Mouse (Mus musculus) stomach, embryonic 15.5 days (tissue): ENCODE results near the gene Mtmr12. TPM values are rescaled to one million over a fixed set of nuclear protein-coding genes. Genes with fewer than 3 reads are reported as not detected.
"Not testable (repeated sequence)": the region's sequence is repeated elsewhere in the genome, so short reads cannot be mapped to it uniquely, and the experiment has no call there.

Experiments used
- ATAC-seq: fragments of 200-750 bp; cut with Nextera tagmentation; 2 replicates; pipeline ENCODE4 v1.8.0; 2017; ENCODE audit warnings: low read depth, moderate number of reproducible peaks, moderate TSS enrichment; ENCODE audit not compliant: insufficient read depth, low FRiP score
- H3K27ac ChIP-seq: fragments of 300-500 bp; sonication (generic); 2 replicates; pipeline ENCODE4 v1.5.1; 2015; ENCODE audit warnings: mild to moderate bottlenecking, inconsistent platforms
- H3K27me3 ChIP-seq: fragments of 300-500 bp; sonication (generic); replicated peaks from 2 replicates; pipeline ENCODE4 v1.6.1; 2015; ENCODE audit warnings: inconsistent platforms
- H3K36me3 ChIP-seq: fragments of 300-500 bp; sonication (generic); 2 replicates; pipeline ENCODE4 v1.6.1; 2015; ENCODE audit warnings: inconsistent platforms
- H3K4me1 ChIP-seq: fragments of 300-500 bp; sonication (generic); 2 replicates; pipeline ENCODE4 v1.6.1; 2015; ENCODE audit warnings: inconsistent platforms
- H3K4me2 ChIP-seq: fragments of 300-500 bp; sonication (generic); 2 replicates; pipeline ENCODE4 v1.6.1; 2015; ENCODE audit warnings: mild to moderate bottlenecking, inconsistent platforms
- H3K4me3 ChIP-seq: fragments of 300-500 bp; sonication (generic); replicated peaks from 2 replicates; pipeline ENCODE4 v1.5.1; 2015; ENCODE audit warnings: inconsistent platforms
- H3K9ac ChIP-seq: fragments of 300-500 bp; sonication (generic); 2 replicates; pipeline ENCODE4 v1.6.1; 2015; ENCODE audit warnings: inconsistent platforms
- H3K9me3 ChIP-seq: fragments of 300-500 bp; sonication (generic); 2 replicates; pipeline ENCODE4 v1.6.1; 2016; ENCODE audit warnings: inconsistent platforms
- WGBS: fragments of 180-500 bp; shearing (Covaris S2); methylation state at CpG from one replicate; pipeline ENCODE4 v1.1.7; 2015; 5-methylcytosine and 5-hydroxymethylcytosine counted together
- polyA plus RNA-seq: library from polyadenylated mRNA; unstranded; fragments of >200 nt; fragmentation: Nextera tagmentation; extraction: Ambion mirVana; gene quantifications from 2 replicates; pipeline ENCODE4 v1.2.1, GENCODE M21; 2015

Gene Mtmr12
- 14.9 and 18.8 TPM in 2 replicates for polyA plus RNA-seq

DNA sequence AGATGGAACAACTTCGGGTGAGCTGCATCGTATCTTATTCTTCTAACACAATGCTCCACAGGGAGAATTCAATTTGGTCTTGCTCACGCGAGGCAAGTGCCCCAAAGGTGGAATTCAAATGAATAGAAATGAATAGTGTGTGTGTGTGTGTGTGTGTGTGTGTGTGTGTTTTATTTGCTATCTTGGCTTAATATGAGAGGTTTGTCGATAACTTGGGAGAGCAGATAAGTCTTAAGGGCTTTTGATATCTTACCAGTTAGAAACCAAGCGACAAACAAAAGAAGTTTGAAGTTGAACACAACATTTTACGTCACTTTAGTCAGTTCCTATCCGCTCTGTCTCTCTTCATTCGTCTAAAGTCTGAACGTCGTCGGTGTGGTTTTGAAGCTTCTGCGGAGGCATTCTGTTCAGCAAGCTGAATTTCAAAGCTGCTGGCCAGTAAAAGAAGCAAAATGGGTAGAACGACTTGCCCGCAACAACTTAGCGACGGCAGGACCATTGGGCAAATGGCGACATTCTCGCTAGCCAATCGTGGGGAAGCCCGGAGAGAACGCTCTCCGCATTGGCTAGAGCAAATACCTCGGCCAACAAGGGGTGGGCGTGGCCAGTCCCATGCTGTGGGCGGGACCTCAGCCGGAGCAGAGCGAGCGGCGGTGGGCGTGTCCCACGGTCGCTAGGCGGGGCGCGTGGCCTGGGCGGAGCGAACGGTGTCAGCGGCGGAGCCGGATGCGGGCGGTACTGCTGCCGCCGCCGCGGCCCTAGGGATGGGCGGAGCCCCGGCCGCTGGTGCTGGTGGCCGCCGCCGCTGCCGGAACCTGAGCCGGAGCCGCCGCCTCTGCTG is at the start of gene Mtmr12:
Gene Mtmr12, plus strand, starts transcription at position 710 of the 841 bp plus-strand sequence.
- Histone ChIP-seq H3K9ac (peak within 1 kb of the TSS; percentile 96), H3K4me1 (peaks cover 26% of the 10 kb centered on the region), H3K9me3 (no peaks in the 10 kb centered on the region), H3K4me2 (peak within 1 kb of the TSS; percentile 66), H3K27ac (peak within 1 kb of the TSS; percentile 92), H3K4me3 (peak within 1 kb of the TSS; percentile 87), H3K27me3 (no peaks in the 10 kb centered on the region), H3K36me3 (no peaks in the 10 kb centered on the region)
- WGBS = under 1% methylated on average over 52 of the region's 58 CpGs
- ATAC-seq = peak; percentile 98

- 78% methylated on average over 5 of the region's 5 CpGs for WGBS
- no peak overlapping the region for H3K4me2 ChIP-seq
- no peaks in the 10 kb centered on the region for H3K27me3 ChIP-seq
- H3K4me3 ChIP-seq = no peak overlapping the region
- H3K4me1 ChIP-seq = no peaks in the 10 kb centered on the region
- H3K9ac ChIP-seq = no peak overlapping the region
- H3K27ac ChIP-seq = no peak overlapping the region
- no peak for ATAC-seq
- H3K36me3 ChIP-seq = peaks cover 23% of the 10 kb centered on the region
- no peaks in the 10 kb centered on the region for H3K9me3 ChIP-seq
Observed at GRCm38 (mm10) chr15:12178126-12178525, 26.7 kb upstream of the Mtmr12 start.

DNA sequence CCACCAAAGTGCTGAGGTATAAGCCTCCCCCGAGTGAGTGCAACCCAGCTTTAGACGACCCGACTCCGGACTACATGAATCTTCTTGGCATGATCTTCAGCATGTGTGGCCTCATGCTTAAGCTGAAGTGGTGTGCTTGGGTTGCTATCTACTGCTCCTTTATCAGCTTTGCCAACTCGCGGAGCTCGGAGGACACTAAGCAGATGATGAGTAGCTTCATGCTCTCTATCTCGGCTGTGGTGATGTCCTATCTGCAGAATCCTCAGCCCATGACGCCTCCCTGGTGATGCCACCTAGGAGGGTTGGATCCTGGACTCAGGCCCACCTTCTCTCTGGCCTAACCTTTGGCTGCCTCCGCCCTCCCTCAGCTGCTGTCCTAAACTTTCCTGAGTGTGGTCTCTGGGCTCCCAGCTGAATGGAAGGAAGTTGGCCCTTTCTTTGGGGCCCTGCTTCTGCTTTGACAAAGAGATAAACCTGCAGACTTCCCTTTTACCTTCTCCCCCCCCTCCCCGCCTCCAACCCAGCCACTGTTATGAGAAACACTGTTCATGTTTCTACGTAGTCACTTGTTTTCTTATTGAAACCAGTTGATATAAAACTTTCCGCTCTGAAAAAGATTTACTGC is 23.5 kb upstream of the Mtmr12 start:
- not testable (repeated sequence) for H3K9me3 ChIP-seq, H3K27me3 ChIP-seq

DNA sequence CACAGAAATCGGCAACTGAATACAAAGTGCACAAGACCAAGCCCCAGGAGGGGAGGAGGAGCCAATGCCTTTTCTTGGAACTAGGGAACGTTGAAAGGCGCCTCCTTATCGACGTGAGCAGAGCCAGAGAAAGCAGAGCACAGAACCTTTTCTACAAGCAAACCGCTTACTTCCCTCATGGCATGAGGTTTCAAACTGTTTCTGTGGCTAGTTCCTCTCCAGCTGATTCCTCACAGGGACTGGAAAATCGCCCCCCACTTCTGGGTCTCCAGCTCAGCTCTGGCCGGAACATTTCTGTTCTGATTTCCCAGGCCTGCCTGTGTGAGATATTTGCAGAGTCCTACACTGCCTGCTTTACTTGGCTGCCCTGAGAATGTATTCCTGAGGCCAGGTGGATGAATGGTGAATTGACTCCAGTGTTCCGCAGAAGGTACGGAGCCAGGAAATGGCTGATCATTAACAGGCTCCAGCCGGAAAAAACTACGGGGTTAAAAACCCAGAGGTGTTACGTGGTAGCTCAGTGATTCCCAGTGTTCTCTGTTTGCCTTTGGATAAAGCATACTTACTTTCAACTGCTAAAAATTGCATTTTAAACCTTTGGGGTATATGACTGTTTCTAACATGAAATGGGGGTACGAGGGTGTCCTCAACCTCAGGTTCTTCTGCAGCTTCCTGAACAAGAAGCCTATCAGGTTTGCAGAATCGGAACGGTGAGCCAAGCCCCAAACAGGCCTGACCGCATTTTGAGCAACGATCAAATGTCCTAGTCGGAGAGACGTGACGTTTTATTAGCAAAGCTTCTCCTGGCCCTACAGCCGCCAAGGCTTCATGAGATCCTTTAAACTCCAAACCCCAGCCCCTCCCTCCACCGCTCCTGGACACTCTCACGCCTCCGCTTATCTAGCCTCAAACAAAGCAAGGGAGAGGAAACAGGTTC is 10.7 kb upstream of the Mtmr12 start:
- Histone ChIP-seq H3K4me1 (peaks cover 18% of the 10 kb centered on the region; the same call in 1 of the 2 replicates), H3K4me2 (peak overlapping the region; percentile 48), H3K27ac (peak overlapping the region; percentile 88), H3K36me3 (no peaks in the 10 kb centered on the region), H3K9me3 (no peaks in the 10 kb centered on the region), H3K27me3 (no peaks in the 10 kb centered on the region), H3K4me3 (peak overlapping the region; percentile 21), H3K9ac (no peak overlapping the region)
- WGBS = 21% methylated on average over 25 of the region's 25 CpGs
- peak; percentile 81 for ATAC-seq

More for the DNA sequence above, 23.5 kb upstream of the Mtmr12 start:
- not testable (repeated sequence) for H3K4me1 ChIP-seq, H3K4me3 ChIP-seq, H3K27ac ChIP-seq, H3K9ac ChIP-seq, H3K4me2 ChIP-seq, ATAC-seq
- 84% methylated on average over 13 of the region's 13 CpGs for WGBS
- H3K36me3 ChIP-seq = peaks cover 14% of the 10 kb centered on the region

DNA sequence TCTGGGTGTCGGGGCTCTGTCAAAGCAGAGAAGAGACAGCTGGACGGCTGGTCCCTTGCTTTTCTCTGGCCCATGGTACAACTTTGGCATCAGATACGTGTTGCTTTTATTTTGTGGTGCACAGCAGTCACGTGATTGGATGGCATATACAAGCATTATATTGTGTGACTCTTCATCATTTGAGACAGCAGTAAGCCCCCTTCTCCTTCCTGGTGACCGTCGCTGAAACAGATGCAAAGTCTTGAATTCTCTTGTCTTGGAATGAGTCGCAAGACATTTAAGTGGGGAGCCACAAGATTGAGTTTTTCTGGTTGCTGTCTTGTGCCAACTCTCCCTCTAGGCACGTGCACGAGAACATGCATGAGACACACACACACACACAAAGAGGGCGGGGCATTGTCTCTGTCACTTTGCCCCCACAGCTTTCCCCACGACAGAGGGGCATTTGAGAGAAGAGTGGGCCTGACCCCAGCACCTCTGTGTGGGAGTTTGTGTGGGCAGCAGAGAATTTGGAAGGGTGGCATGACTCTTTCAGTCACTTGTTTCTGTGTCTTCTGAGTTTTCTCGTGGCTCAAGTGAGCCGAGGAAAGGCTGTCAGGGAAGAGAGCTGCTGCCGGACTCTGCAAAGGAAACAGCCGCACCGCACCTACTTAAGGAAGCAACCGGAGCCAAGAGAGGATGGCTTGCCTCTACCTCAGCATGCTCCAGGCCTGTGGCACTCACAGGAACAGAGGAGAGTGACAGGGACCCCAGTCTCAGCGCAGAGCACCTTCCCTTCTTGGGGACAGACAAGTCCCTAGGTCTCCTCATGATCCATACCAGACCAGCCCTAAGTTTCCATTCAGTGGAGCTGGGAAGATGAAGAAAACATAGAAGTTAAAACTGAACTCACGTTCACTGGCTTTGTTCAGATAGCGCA is 9.8 kb upstream of the Mtmr12 start:
- H3K36me3 ChIP-seq = no peaks in the 10 kb centered on the region
- H3K9ac ChIP-seq = no peak overlapping the region
- peaks cover 18% of the 10 kb centered on the region; the same call in 1 of the 2 replicates for H3K4me1 ChIP-seq

GRCm38 (mm10) chr15:12195966-12196365 is 8.9 kb upstream of the Mtmr12 start:
- H3K9me3 ChIP-seq = no peaks in the 10 kb centered on the region
- no peak overlapping the region for H3K4me2 ChIP-seq
- H3K36me3 ChIP-seq = no peaks in the 10 kb centered on the region
- no peak overlapping the region for H3K4me3 ChIP-seq
- H3K4me1 ChIP-seq = peaks cover 18% of the 10 kb centered on the region; the same call in 1 of the 2 replicates
- H3K27me3 ChIP-seq = no peaks in the 10 kb centered on the region
- no peak overlapping the region for H3K9ac ChIP-seq
- WGBS = 77% methylated on average over 6 of the region's 6 CpGs
- ATAC-seq = no peak
- no peak overlapping the region for H3K27ac ChIP-seq

More for the DNA sequence above, 9.8 kb upstream of the Mtmr12 start:
- ATAC-seq = no peak
- H3K9me3 ChIP-seq = no peaks in the 10 kb centered on the region
- peak overlapping the region; percentile 21 for H3K4me3 ChIP-seq
- peak overlapping the region; percentile 88 for H3K27ac ChIP-seq
- H3K4me2 ChIP-seq = peak overlapping the region; percentile 48
- 33% methylated on average over 20 of the region's 20 CpGs for WGBS
- no peaks in the 10 kb centered on the region for H3K27me3 ChIP-seq

DNA sequence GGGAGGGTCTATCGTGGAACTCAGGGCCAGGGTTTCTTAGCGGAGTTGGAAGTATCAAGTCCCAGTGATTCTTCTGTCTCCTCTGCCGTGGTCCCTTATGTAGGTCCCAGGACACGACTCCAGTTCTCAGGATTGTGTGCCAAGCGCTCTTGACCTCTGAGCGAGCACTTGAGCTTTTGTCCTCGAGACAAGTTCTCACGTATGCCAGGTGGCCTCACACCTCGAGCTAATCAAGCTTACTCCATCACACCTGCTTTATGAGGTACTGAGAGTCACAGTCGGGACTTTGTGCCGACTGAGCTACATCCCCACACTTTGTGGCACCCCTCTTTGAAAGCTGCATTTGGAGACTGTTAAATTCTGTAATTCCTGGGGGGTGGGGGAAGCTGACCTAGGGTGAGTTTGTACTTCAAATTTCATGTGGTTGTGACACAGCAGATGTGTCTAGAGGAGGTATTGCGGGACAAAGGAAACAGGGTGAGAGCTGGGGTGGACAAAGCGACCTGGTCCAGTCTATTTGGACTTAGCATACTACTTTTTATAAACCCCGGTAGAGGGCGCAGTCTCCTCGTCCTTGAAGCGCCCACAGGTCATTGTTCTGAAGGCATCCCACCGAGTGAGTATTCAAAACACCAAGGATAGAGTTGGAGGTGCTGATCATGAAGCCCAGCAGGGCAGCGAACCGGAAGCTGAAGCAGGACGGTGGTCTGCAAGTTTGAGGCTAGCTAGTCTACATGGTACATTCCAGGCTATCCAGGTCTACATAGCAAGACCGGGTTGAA is 8.2 kb upstream of the Mtmr12 start:
- peaks cover 18% of the 10 kb centered on the region; the same call in 1 of the 2 replicates for H3K4me1 ChIP-seq
- WGBS = 33% methylated on average over 22 of the region's 22 CpGs
- no peak overlapping the region for H3K9ac ChIP-seq
- H3K27ac ChIP-seq = no peak overlapping the region
- H3K36me3 ChIP-seq = no peaks in the 10 kb centered on the region
- H3K4me2 ChIP-seq = peak overlapping the region; percentile 17; the same call in 1 of the 2 replicates
- H3K4me3 ChIP-seq = no peak overlapping the region
- no peaks in the 10 kb centered on the region for H3K9me3 ChIP-seq
- H3K27me3 ChIP-seq = no peaks in the 10 kb centered on the region
- 0 out of 2 replicates have a peak, but pooled peaks have one; percentile 19 for ATAC-seq

DNA sequence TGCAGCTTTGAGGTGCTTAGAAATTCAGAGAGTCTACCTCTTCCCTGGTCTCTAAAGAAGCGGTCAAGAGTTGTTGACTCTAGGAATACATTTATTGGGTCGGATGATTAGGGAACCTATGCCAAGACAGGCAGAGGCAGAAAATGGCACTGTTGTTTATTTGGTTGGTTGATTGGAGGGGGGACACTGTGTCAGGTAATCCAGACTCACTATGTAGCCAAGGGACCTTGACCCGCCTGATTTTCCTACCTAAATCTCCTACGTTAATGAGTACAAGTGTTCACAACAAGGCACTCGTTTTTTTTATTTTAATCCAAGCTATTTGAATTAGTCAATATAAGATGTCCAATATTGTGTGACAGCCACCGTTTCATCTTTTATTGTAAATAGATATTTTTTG is 7.5 kb upstream of the Mtmr12 start:
- Histone ChIP-seq H3K9me3 (no peaks in the 10 kb centered on the region), H3K36me3 (no peaks in the 10 kb centered on the region), H3K27me3 (no peaks in the 10 kb centered on the region), H3K9ac (no peak overlapping the region), H3K4me3 (no peak overlapping the region), H3K4me2 (no peak overlapping the region), H3K4me1 (peaks cover 18% of the 10 kb centered on the region; the same call in 1 of the 2 replicates), H3K27ac (no peak overlapping the region)
- WGBS = 77% methylated on average over 6 of the region's 6 CpGs
- ATAC-seq = no peak

- H3K27me3 ChIP-seq = no peaks in the 10 kb centered on the region
- H3K4me3 ChIP-seq = no peak overlapping the region
- no peak overlapping the region for H3K9ac ChIP-seq
- H3K36me3 ChIP-seq = no peaks in the 10 kb centered on the region
- peaks cover 9% of the 10 kb centered on the region for H3K4me1 ChIP-seq
- H3K4me2 ChIP-seq = no peak overlapping the region
- ATAC-seq = no peak
- WGBS = 86% methylated on average over 7 of the region's 7 CpGs
- H3K9me3 ChIP-seq = no peaks in the 10 kb centered on the region
- H3K27ac ChIP-seq = no peak overlapping the region
Observed at GRCm38 (mm10) chr15:12200021-12200420, 4.8 kb upstream of the Mtmr12 start.

GRCm38 (mm10) chr15:12201856-12202255 is 3.0 kb upstream of the Mtmr12 start:
- ATAC-seq = no peak
- H3K27me3 ChIP-seq = no peaks in the 10 kb centered on the region

More at GRCm38 (mm10) chr15:12201856-12202255, 3.0 kb upstream of the Mtmr12 start:
- no peaks in the 10 kb centered on the region for H3K9me3 ChIP-seq
- no peak overlapping the region for H3K4me2 ChIP-seq
- H3K36me3 ChIP-seq = no peaks in the 10 kb centered on the region
- peaks cover 13% of the 10 kb centered on the region for H3K4me1 ChIP-seq
- H3K4me3 ChIP-seq = no peak overlapping the region
- no peak overlapping the region for H3K27ac ChIP-seq
- H3K9ac ChIP-seq = no peak overlapping the region
